Mouse (Mus musculus) granulocyte monocyte progenitor cell, adult 5-6 weeks (primary cell): ENCODE data around the gene Ano6. TPM values are rescaled to one million over a fixed set of nuclear protein-coding genes. Genes with fewer than 3 reads are reported as not detected.

ENCODE experiments used
- ATAC-seq: replicated peaks from 2 replicates; pipeline ENCODE4 v1.8.0; 2016; ENCODE audit warnings: mild to moderate bottlenecking, moderate TSS enrichment, inconsistent platforms; ENCODE audit not compliant: poor library complexity, severe bottlenecking
- total RNA-seq, 2 experiments: library from RNA; stranded (forward) in 1 of 2; stranded (reverse) in 1 of 2; fragments of 200-712, 200-1000 nt in 1 of 2; fragments of >200 nt in 1 of 2; fragmentation: Nextera tagmentation in 1 of 2; gene quantifications; 2 replicates each; pipeline ENCODE4 v1.2.3; 2014 to 2017

Gene Ano6
- total RNA-seq, 2 experiments from 2014 or later, result 25.3 to 28.7 TPM

DNA sequence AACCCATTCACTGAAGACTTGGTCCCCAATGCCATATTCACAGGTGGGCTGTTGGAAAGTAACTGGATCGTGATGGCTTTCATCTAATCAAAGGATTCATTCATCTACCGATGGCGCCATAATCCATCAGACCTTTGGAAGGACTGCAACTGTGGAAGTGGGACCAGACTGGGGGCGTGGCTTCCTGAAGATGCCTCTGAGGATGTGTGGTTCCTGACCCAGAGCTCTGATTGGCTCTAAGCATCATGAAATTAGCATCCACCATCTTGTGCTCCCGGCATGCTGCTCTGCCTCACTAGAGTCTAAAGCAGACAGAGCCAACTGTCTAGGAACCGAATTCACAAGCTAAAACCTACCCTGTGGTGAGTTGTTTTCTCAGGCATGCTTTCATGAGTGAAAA, 24.7 kb upstream of the Ano6 start:
- no peak for ATAC-seq

DNA sequence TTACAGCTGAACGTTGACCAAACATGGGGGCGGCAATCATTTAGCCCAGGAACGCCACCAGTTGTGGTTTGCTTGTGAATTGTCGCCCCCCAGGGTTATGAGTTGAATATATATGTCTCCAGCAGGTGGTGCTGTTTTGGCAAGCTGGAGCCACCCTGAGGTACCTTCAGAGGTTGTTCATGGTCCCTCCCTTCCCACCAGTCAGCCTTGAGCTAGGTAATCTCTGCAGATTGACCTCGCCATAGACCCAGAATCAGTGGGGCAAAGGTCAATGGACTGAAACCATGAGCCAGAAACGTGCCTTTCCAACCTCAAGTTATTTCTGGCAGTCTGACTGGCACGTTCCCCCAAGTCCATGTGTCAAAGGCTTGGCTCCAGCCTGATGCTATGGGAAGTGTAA, 22.8 kb upstream of the Ano6 start:
- no peak for ATAC-seq

DNA sequence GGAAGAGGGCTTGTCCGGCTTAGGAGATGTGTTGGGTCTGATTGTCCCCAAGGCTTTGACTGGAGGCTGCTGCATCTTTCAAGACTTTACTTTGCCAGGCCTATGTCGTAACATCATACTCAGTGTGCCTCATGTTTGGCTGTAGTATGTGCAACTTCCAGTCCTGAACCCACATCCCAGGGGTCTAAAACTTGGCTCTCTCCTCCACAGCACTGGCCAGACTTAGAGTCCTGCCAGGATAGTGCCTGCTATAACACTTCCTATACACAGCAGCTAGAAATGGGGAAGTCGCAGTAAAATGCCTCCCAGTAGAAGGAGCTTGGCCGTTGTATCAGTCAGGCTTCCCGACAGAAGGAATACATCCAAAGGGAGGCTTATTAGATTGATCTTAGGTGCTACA, 21.9 kb upstream of the Ano6 start:
- ATAC-seq, result peak; percentile 70

DNA sequence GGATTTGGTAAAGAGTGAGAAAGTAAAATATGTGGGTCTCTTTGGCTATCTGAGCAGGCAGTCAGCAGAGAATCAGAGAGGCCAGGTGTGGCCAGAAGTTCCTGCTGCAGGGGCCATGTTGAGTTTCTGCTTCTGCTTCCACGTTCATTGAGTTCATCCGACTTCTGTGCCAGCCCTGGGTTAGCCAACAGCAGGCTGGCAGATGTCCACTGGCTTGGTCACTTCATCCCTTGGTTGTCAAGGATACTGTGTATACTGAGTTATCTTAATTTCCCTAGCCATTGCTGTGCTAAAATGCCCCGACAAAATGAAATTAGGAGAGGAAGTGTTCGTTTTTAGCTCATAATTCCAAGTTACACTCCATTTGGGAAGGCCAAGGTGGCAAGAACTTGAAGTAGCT, 21.1 kb upstream of the Ano6 start:
- ATAC-seq, result no peak

DNA sequence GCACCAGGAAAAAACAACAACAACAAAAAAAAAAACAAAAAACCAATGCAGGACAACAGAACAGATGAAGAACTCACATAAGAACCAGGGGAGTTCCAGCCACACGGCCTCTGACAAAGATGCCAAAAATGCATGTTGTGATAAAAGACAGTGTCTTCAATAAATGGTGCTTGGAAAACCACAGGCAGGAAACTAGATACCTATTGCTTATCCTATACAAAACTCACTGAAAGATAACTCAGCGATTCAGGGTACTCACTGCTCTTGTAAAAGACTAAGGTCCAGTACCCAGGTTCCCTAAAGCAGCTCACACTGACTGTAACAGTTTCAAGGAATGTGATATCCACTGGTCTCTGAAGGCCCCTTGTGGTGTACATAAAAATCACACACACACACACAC, 20.3 kb upstream of the Ano6 start:
- ATAC-seq, result no peak

DNA sequence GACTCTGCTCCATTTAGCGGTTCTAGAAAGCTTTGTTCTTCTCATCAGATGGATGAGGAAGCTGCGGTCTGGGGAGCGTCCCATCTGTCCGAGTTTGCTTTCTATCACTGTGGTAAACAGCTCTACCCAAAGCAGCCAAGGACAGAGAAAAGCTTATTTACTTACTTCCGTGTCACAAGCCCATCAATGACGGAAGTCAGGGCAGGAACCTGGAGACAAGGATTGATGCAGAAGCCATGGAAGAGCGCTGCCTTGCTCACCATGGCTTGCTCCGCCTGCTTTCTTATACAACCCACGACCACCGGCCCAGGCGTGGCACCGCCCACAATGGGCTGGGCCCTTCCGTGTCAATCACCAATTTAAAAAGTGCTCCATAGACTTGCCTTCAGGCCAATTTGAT, 18.3 kb upstream of the Ano6 start:
- peak; percentile 43 for ATAC-seq

DNA sequence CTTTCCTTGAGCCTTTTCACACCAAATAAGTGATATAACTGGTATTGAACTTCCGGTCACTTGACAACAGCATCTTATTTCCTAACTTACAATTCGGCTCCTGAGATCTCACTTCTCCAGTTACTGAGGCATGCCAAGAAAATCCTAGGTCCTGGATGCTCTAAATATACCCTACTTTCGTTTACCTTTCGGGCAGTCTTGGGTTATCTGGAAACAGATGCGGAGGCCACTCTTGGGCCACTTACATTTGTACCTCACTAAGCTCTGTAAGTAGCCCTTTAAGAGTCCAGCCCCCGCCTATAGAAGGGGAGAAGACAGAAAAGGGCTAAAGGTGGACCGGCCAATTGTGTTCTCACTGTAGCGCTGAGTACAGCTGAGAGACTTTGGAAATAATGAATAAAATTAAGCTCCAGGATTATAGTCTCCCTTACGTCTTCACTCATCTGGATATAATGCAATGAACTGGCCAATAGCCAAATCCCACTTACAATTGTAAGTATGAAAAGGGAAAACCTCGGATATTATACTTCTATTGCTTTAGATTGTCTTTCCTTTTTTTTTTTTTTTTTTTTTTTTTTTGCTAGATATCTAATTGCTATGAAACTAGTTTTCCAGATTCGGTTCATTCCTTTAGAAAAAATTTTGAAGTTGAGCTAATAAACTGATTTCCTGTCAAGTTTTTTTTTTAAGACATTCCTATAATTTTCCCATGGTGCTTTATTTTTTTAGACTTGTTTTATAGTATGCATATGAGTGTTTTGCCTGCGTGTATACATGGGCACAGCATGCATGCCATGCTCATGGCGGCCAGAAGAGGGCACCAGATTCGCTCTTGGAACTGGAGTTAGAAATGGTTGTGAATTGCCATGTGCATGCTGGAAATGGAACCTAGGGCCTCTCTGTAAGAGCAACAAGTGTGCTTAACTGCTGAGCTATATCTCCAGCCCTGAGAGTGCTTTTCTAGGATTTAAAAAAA, 17.5 kb upstream of the Ano6 start:
- peak; percentile 84 for ATAC-seq

DNA sequence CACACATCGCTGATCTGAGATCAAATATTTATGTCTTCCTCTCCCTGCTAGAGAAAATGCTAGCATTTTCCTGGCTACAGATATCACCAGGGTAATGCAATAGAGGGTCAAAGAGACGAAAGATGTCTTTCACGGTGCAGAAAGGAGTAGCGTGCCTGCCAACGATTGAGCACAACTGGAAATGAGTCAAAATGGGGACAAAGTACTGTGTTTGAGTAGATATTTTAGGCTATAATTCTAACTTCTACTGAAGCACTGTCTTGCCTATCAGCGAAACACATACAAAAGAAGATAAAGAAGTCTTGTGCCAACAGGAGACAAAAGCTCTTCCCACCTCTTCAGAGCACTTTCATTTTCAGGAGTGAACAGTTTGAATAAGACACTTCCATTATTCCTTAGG, 16.4 kb upstream of the Ano6 start:
- no peak for ATAC-seq

DNA sequence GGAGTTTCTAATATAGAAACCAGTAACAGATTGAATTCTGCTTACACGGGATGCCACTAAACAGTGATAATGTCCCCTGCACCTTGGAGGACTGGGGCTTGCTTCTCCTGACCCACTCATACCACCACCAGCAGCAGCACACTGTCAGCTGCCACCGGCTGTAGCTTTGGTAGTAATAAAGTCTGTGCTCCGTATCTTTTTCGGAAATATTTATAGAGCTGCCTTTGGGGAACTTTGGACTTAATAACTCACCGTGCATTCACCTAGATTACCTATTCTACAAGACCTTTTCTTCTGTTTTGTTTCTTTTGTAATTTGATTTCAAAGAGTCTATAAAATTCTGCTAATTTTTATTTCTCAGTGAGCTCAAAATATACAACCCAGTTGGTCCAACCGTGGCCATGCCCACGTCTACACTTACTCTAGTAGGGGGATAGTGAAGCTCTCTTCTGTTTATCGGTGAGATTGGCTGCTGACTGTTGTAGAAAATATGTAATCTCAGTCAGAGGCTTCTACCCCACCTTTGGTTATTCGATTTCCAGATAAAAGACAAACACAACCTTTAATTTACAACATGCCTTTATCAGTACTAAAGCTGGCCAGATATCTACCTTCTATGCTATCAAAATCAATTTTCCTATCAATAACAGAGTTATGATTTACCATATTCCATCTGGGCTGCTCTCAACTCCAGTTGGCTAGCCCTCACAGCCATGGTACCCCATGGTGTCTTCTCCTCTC, 15.8 kb upstream of the Ano6 start:
- ATAC-seq, result no peak

DNA sequence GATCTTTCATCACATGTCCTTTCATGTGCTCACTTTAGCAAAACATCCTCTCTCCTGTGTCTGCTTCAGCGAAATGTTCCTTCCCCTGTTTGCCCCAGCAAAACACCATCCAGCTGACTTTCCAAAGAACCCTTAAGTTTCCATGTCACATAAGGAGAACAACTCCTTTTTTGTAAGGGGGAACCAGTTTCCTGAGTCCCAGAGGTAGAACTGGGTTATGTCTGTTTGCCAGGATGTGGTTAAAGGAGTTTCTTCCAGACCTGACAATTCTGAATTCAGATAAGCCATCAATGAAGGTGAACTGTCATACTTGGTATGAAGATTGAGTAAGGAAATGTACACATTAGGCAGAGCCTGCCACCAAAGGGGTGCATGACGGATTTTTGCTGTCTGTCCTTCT, 12.9 kb upstream of the Ano6 start:
- no peak for ATAC-seq

DNA sequence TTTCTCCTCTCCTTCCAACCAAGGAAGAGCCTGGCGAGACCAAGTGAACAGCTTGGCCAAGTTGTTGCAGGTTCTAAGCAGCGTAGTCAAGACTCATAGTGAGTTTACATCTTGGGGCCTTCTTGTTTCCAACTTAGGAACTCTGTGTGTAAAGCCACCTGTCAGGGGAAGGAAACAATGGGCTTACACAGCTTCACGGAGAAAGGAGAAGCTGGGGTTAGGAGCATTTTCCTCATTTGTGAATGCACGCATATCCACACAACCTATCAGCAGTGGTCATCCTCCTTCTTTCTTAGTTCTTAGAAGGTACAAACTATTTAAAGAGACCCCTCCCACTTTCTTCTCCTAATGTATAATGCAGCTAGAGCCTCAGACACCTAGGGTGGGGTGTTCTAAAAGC, 11.9 kb upstream of the Ano6 start:
- ATAC-seq, result peak; percentile 68

DNA sequence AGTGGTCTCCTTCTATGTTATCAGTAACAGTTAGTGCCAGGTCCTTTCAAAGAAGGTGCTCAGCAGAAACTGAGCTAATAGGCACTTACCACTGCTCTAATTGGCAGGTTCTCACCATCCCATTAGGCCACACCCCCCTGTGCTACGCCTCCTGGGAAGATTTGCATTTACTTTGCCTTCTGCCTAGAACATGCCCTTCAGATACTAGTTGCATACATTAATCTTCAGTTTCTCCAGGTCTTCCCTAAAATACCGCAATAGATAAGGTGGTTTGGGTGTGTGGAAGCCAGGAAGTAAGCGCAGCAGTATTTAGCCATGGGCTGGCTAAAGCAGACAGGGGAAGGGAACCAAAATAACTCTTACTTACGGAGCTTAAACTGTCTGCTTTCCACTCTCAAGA, 4.0 kb upstream of the Ano6 start:
- ATAC-seq, result no peak

DNA sequence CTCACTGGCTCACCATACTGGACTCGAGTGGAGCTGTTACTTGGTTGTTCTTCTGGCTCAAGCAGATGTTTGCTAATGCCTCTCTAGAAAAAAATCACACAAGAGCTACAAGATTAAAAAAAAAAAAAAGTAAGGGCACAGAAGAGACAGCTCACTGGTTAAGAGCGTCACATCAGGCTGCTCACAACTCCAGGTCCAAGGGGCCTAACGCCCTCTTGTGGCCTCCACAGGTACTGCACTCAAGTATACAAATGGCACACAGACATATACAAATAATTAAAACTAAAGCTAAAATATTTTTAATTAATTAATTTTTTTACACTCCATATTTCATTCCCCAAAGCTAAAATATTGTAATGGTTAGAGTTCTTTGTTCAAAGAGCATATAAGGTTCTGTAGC, 3.1 kb upstream of the Ano6 start:
- ATAC-seq, result no peak

DNA sequence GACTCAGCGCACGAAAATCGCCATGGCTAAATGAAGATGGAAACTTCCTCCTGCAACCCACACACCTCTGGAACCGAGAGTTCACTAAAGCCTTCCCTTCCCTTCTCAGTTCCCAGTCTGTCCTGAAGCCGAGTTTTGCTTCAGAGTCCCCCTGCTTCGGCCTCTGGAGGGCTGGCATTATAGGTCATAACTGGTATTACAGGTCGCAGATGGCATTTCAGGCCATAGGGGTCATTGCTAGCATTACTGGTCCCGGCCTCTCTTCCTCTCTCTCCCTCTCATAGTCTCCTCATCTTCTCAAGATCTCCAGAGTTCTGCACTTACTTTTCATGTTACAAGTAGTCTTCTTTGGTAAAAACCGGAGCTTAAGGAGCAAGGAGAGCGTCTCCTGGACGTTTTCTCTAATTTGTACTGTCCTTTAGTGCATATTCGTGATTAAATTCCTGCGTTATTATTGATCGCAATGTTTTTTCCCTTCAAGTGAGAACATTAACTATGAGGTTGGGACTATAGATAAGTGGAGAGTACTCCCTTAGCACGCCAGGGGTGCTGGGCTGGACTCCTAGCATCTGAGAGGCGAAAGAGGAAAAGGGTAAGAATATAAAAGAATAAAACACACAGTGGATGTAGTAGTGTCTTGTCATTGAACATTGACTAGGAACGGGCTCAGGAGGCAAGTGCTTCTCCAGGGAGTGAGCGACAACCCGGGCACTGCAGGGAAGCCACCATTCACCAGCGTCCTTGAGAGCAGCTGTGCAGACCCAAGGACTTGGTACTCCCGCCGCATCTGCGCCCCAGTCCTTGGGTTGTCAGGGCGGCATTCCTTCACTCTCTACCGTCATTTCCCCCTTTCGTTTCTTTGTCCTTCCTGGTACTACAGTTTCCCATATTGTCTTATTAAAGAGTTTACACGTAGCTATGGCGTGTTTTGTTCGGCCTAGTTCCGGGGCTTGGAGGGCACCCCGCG, 798 bp upstream of the Ano6 start:
- ATAC-seq, result peak; percentile 47

DNA sequence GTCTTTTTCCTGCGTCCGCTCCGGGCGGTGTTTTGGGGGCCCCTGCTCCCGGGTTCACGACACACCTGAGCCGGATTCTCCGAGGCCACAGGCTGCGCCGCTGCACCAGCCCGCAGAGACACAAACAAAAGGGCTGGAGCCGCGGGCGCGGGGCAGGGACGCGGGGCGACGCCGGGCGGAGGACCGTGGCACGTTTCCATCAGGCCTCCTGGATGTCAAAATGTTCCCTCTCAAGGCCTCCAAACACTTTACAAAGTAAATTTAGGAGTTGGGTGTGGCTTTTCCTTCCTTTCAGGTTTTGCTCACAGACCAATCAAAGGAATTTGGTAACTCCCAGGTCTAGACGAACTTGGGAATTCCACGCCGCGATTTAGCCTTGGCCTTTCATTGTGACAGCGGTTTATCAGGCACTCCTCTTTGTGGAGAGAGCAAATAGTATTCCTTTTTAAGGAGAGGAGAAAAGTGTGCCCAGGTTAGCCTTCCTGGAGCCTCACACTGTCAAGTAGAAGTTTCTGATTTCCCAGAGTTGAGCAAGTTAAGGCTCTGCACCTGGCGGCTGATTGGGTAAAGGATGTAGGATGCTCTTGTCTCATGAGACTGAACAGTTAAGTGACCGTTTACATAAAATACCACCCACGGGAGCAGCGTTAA, 623 bp downstream of the Ano6 start:
- ATAC-seq, result no peak

DNA sequence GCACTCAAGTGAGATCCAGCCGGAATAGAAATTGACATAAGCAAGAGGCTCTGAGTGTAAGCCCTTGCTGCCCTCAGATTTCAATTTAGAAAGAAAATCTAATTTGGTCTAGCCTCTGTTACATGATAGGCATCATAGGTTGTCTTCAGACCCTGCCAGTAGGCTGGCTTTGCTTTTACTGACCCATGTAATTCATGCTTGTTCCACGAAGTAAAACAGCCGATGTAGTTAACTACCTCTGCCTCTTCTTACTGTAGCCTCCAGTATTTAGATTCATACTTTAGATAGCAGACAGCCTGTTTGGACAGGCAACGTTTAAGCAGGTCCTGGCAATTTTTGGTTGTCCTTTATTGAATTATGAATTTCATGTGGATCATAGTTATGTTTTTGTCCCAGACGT, 1.2 kb downstream of the Ano6 start:
- no peak for ATAC-seq

DNA sequence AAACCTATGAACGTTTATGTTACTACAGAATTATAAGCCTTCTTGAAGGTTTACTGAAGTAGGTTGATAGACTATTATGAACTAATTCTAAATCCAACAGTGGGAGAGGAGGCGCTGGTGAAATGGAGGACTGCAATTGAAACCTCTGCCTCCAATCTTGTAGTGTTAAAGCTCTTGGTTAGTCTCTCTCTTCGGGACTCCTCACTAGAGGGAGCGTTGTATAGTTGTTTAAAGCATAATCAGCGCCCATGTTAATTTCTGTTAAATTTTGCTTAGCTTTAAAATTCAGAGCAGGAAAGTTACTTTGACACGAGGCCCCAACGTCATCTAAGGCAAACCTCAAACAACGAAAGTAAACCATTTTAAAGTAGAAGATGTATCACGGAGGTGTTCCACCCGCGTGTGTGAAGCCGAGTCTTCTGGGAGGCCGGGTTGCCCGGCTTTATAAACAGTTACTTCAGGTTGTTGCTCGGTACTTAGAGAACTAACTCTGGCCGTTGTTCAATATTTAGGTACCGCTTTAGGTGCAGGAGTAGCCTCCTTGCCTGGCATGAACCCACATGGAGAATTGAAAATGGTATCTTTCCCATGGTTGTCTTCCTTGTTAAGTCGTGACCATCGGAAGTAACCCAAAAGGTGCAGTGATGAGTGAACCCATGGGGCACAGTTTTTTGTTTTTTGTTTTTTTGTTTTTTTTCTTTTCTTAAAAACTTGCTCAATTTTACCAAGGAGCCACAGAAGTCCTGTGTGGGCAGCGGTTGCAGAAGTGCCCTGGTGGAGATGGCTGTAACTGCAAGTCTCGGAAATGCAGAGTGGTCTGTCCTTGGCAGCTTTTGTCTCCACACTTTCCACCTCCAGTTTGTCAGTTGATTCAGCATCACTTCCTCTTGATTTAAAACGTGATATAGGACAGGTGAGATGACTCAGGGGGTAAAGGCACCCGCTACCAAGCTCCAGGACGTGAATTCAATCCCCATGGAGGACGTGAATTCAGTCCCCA, 1.9 kb downstream of the Ano6 start:
- peak; percentile 26 for ATAC-seq

DNA sequence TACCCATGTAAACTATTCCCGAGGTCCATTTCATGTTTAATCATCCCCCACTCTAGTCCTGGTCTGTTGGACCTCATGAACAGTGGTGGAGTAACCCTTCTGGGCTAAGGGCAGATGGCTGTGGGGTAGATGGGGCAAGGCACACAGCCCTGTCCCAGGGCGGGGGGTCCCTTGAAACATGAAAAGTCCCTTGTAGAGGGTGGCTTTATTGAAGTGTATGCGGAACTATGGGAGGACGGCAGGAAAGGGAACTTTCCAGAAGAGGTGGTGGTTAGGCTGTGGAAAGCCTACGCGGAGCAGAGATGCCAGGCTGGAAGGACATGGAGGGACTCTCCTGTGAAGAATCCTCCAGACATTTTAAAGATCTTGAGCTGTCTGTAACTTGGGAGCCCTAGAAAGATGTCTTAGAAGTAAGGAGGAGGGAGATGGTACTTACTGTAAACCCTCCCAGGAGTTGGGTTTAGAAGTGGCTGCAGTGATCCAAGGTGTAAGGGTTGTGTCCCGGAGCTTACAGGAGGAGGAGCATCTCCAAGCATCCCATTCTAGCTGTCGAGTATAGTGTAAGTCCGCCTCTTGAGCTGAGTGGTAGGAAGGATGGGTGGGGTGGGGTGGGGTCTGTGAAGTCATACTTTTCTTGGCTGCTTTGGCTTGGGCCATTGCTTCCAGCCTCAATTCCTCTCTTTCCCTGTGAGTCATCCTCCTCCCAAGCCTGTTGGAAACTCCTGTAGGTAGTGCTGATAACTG, 3.3 kb downstream of the Ano6 start:
- ATAC-seq, result no peak
